Mouse (Mus musculus) neural tube, embryonic 14.5 days (tissue): ENCODE results near the gene Cd68. TPM values are rescaled to one million over a fixed set of nuclear protein-coding genes. Genes with fewer than 3 reads are reported as not detected.

ENCODE experiments used
- ATAC-seq: fragments of 200-750 bp; cut with Nextera tagmentation; 2 replicates; pipeline ENCODE4 v1.8.0; 2017; ENCODE audit warnings: low read depth, mild to moderate bottlenecking, moderate TSS enrichment, moderate library complexity
- H3K27ac ChIP-seq: fragments of 300-500 bp; sonication (generic); 2 replicates; pipeline ENCODE4 v1.5.1; 2014; ENCODE audit warnings: low read depth, mild to moderate bottlenecking, control low read depth, low read length, moderate library complexity, mixed read lengths
- H3K27me3 ChIP-seq: fragments of 300-500 bp; sonication (generic); 2 replicates; pipeline ENCODE4 v1.6.1; 2014; ENCODE audit warnings: low read length; ENCODE audit not compliant: control insufficient read depth, insufficient read depth
- H3K36me3 ChIP-seq: fragments of 300-500 bp; sonication (generic); 2 replicates; pipeline ENCODE4 v1.6.1; 2014; ENCODE audit warnings: low read length, mixed read lengths; ENCODE audit not compliant: control insufficient read depth, insufficient read depth
- H3K4me1 ChIP-seq: fragments of 300-500 bp; sonication (generic); 2 replicates; pipeline ENCODE4 v1.6.1; 2014; ENCODE audit warnings: low read length; ENCODE audit not compliant: control insufficient read depth, insufficient read depth
- H3K4me2 ChIP-seq: fragments of 300-500 bp; sonication (generic); 2 replicates; pipeline ENCODE4 v1.6.1; 2014; ENCODE audit warnings: mild to moderate bottlenecking, low read depth, low read length, control low read depth
- H3K4me3 ChIP-seq: fragments of 300-500 bp; sonication (generic); 2 replicates; pipeline ENCODE4 v1.5.1; 2014; ENCODE audit warnings: low read depth, low read length, control low read depth, mixed read lengths
- H3K9ac ChIP-seq: fragments of 300-500 bp; sonication (generic); replicated peaks from 2 replicates; pipeline ENCODE4 v1.6.1; 2014; ENCODE audit warnings: low read depth, mild to moderate bottlenecking, control low read depth, low read length, mixed read lengths
- H3K9me3 ChIP-seq: fragments of 300-500 bp; sonication (generic); 2 replicates; pipeline ENCODE4 v1.6.1; 2016; ENCODE audit warnings: low read length; ENCODE audit not compliant: control insufficient read depth
- WGBS: fragments of 180-500 bp; shearing (Covaris S2); extraction: QIAGEN DNeasy Blood & Tissue Kit; methylation state at CpG from one replicate; pipeline ENCODE4 v1.1.7; 2014; 5-methylcytosine and 5-hydroxymethylcytosine counted together
- polyA plus RNA-seq: library from polyadenylated mRNA; unstranded; fragments of >200 nt; fragmentation: Nextera tagmentation; extraction: Ambion mirVana; gene quantifications from 2 replicates; pipeline ENCODE4 v1.2.1, GENCODE M21; 2014

The Cd68 gene
- polyA plus RNA-seq, 1 experiment from 2014 or later: 3.7 TPM

DNA sequence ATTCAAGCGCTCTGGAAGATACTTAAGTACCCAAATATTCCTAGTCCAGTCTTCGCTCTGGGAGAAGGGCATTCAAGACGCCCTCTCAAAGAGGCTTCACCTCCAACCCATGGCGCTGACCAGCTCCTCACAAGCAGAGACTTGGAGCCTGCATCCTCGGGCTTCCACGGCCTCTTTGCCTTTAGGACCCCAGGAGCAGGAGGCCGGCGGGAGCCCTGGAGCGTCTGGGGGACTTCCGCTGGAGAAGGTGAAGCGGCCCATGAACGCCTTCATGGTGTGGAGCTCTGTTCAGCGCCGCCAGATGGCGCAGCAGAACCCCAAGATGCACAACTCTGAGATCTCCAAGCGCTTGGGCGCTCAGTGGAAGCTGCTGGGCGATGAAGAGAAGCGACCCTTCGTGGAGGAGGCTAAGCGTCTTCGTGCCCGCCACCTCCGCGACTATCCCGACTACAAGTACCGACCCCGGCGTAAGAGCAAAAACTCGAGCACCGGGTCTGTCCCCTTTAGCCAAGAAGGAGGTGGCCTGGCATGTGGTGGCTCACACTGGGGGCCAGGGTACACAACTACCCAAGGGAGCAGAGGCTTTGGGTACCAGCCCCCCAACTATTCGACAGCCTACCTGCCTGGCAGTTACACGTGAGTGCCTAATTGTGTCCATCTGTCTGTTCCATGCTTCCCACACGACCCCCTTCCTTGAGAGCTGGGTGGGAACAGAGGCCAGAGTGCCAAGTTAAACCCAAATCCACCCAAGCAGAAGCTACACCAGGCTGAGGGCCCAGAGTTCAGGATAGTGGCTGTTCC is 10.5 kb downstream of the Cd68 start, which contains the start of gene Sox15:
Sox15 (plus strand) TSS at position 51 of the 801 bp plus-strand sequence.
- no peak within 1 kb of the TSS for H3K4me3 ChIP-seq
- no peak within 1 kb of the TSS for H3K9ac ChIP-seq
- peak; percentile 79 for ATAC-seq
- WGBS: 23% methylated on average over 34 of the region's 34 CpGs
- H3K4me1 ChIP-seq: 0 out of 2 replicates have a peak, but pooled peaks cover 2% of the 10 kb centered on the region
- H3K27me3 ChIP-seq: no peaks in the 10 kb centered on the region
- H3K9me3 ChIP-seq: no peaks in the 10 kb centered on the region
- H3K27ac ChIP-seq: no peak within 1 kb of the TSS
- no peak within 1 kb of the TSS for H3K4me2 ChIP-seq
- H3K36me3 ChIP-seq: peaks cover 43% of the 10 kb centered on the region

DNA sequence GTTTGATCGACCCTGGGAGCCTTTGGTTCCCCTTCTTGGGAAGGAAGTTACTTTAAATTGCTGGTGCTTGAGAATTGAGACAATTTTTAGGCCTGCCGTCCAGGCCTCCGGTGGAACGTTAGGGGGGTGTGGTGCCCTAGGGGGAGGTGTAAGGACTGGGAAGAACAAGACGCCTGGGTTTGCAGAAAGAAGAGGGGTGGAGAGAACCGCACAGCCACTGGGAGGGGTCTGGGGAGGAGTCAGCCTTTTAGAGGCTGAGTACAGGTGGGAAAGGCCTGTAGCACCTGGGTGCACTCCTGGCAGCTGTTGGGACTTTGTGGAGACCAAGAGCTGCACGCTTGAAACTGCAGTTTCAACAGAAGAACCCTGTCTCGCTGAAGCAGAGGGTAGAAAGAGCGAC is 11.2 kb downstream of the Cd68 start:
- Histone ChIP-seq H3K9ac (no peak overlapping the region), H3K4me2 (no peak overlapping the region), H3K27ac (no peak overlapping the region), H3K27me3 (no peaks in the 10 kb centered on the region), H3K9me3 (no peaks in the 10 kb centered on the region), H3K4me1 (0 out of 2 replicates have a peak, but pooled peaks cover 2% of the 10 kb centered on the region), H3K36me3 (peaks cover 50% of the 10 kb centered on the region), H3K4me3 (no peak overlapping the region)
- ATAC-seq: no peak
- WGBS: 47% methylated on average over 9 of the region's 9 CpGs

DNA sequence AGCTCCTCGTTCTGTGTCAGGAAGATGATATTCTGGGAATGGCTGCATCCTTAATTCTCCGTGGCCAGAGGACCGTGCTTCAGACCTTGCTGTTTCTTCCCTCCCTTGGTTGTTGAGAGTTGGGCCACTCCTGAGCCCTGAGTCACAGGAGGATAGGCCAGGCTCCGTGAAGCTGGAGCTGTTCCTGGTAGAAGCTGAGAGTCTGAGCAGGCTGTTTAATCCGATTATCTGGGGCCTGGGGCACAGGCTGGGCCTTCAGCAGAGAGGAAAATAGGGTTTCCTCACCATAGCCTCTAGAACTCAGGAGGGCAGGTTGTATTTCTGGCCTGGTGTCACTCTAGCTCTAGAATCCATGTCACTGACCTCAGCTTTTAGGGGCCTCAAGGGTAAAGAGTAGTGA is 12.6 kb downstream of the Cd68 start:
- no peak overlapping the region for H3K4me3 ChIP-seq
- peaks cover 55% of the 10 kb centered on the region for H3K36me3 ChIP-seq
- H3K9ac ChIP-seq: no peak overlapping the region
- no peaks in the 10 kb centered on the region for H3K9me3 ChIP-seq
- no peaks in the 10 kb centered on the region for H3K27me3 ChIP-seq
- 0 out of 2 replicates have a peak, but pooled peaks cover 2% of the 10 kb centered on the region for H3K4me1 ChIP-seq
- WGBS: 82% methylated on average over 5 of the region's 5 CpGs
- no peak overlapping the region for H3K27ac ChIP-seq
- no peak overlapping the region for H3K4me2 ChIP-seq
- ATAC-seq: no peak

DNA sequence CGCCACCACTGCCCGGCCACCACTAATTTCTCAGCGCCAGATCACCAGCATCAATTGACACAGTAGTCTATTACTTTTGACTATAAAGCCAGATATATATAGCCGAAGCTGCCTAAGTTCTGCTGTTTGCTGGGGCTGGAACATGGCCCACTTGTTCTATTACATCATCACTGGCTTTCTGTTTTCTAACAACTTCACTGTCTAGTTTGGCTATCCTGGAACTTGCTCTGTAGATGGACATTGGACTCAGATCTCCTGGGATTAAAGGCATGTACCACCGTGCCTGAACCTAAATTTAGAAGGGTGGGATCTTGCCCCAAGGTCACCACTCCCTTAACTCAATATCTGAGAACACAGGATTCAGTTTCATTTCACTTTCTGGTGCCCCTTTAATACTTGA is 20.1 kb downstream of the Cd68 start:
- WGBS: 96% methylated on average over 5 of the region's 5 CpGs
- no peaks in the 10 kb centered on the region for H3K27me3 ChIP-seq
- no peak for ATAC-seq
- no peak overlapping the region for H3K27ac ChIP-seq
- no peak overlapping the region for H3K4me2 ChIP-seq
- H3K9me3 ChIP-seq: no peaks in the 10 kb centered on the region
- peaks cover 80% of the 10 kb centered on the region for H3K36me3 ChIP-seq
- H3K4me1 ChIP-seq: no peaks in the 10 kb centered on the region
- H3K4me3 ChIP-seq: no peak overlapping the region
- no peak overlapping the region for H3K9ac ChIP-seq

DNA sequence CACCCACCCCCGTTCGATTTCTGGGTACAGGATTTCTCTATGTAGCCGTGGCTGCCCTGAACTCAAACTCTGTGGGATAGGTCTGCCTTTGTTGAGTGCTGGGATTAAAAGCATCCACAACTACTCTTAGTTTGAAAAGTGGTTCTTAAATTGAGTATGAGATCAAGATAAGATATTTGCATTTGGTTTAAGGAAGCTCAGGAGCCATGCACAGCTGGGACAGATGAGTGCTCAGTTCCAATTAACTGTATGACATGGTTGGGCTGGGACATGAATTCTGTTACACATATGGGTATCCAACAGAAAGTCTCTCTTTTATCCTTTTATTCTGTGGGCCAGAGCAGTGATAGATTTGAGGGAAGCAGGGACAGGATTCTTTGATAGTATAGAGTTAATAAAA is 30.5 kb downstream of the Cd68 start:
- ATAC-seq: no peak
- no peak overlapping the region for H3K4me3 ChIP-seq
- H3K9ac ChIP-seq: no peak overlapping the region; the same call in 1 of the 2 replicates
- 88% methylated on average over 3 of the region's 3 CpGs for WGBS
- no peaks in the 10 kb centered on the region for H3K9me3 ChIP-seq
- H3K36me3 ChIP-seq: peaks cover 8% of the 10 kb centered on the region; the same call in 1 of the 2 replicates
- H3K4me2 ChIP-seq: 0 out of 2 replicates have a peak overlapping the region, but pooled peaks have one; percentile 17
- peaks cover 18% of the 10 kb centered on the region for H3K4me1 ChIP-seq
- no peaks in the 10 kb centered on the region for H3K27me3 ChIP-seq
- H3K27ac ChIP-seq: no peak overlapping the region

DNA sequence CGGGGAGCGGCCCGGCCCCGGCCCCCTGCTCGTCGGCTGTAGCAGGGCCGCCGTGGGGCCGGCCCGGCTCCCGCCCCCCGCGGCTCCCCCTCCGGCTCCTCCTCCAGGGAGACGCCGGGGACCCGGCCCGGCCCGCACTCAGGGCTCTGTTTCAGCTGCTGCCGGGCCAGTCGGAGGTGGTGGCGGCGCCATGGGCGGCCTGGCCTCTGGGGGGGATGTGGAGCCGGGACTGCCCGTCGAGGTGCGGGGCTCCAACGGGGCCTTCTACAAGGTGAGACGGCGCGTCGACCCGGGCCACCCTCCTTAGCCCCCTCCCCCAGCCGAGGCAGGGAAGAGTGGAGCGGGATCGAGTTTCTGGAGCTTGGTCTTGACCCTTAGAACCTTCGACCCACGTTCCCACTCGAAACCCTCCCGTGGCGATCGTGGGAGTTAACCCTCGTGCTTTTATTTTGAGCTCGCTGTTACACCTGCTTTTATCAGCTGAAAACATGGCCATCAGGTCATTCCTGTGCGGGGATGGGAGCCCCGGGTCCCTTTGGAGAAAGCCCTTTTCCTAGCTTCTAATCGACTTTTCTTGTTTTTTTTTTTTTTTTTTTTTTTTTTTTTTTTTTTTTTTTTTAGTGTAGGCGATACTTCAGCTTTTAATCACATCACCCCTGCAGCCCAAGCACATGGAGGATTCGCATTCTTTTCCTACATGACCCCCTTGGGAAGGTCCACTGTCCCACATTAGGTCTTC is 32.7 kb downstream of the Cd68 start:
- Histone ChIP-seq H3K27ac (peak overlapping the region; percentile 94), H3K27me3 (no peaks in the 10 kb centered on the region), H3K9me3 (no peaks in the 10 kb centered on the region), H3K4me2 (peak overlapping the region; percentile 85), H3K36me3 (no peaks in the 10 kb centered on the region), H3K9ac (peak overlapping the region; percentile 95), H3K4me3 (peak overlapping the region; percentile 89), H3K4me1 (peaks cover 18% of the 10 kb centered on the region)
- WGBS: under 1% methylated on average over 26 of the region's 50 CpGs
- peak; percentile 62 for ATAC-seq

DNA sequence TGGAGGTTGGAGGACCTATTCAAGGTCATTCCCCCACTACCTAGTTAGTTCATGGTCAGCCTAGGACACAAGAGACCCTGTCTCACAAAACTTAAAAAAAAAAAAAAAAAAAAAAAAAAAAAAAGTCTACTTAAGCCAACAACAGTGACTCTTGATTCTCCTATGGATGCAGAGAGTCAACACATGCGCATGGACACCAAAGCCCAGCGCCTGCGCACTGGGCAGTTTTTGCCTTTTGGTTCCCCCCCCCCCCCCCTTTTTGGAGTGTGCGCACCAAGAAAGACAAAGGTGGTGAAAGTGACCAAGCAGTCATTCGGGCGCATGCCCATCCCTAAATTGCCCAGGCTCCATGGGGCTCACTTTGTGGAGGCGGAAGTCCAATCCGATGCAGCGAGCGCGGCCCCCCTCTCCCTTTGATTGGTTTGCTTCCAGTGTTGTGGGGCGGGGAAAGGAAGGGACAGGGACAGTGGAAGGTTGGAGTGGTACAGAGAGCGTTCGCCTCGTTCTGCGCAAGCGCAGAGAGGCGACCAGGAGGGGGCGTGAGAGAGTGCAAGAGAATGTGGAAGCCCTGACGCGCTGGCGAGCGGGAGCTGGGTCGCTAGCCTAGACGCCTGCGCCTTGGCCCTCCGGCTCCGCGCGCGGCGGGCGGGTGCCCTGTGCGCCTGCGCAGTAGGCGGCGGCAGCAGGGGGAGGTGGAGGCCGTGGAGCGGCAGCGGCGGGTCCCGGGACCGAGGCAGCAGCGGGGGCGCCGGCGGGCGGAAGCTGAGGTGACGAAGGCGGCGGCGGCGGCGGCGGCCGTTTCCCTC is 33.5 kb downstream of the Cd68 start, which contains the start of gene Fxr2:
Fxr2 (plus strand) TSS at position 707 of the 806 bp plus-strand sequence.
- no peaks in the 10 kb centered on the region for H3K36me3 ChIP-seq
- peak within 1 kb of the TSS; percentile 89 for H3K4me3 ChIP-seq

DNA sequence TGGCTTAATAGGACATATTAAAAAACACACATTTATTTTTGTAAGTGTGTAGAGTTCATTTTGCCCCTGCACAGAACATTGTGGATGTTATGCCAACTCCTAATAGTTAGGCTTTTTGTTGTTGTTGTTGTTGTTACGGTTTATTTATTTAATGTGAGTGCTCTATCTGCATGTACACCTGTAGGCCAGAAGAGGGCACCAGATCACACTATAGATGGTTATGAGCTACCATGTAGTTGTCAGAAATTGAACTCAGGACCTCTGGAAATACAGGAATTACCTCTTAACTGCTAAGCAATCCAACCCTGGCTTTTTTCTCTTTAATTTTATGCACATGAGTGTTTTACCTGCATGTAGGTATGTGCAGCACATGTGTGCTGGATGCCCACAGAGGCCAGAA is 36.2 kb downstream of the Cd68 start:
- WGBS: 64% methylated on average over 1 of the region's 1 CpGs

More for the DNA sequence above, 33.5 kb downstream of the Cd68 start, which contains the start of gene Fxr2:
- WGBS: under 1% methylated on average over 35 of the region's 56 CpGs
- peaks cover 18% of the 10 kb centered on the region for H3K4me1 ChIP-seq
- peak within 1 kb of the TSS; percentile 94 for H3K27ac ChIP-seq
- ATAC-seq: peak; percentile 98
- no peaks in the 10 kb centered on the region for H3K9me3 ChIP-seq
- peak within 1 kb of the TSS; percentile 85 for H3K4me2 ChIP-seq
- no peaks in the 10 kb centered on the region for H3K27me3 ChIP-seq
- peak within 1 kb of the TSS; percentile 95 for H3K9ac ChIP-seq

More for the DNA sequence above, 36.2 kb downstream of the Cd68 start:
- Histone ChIP-seq H3K9ac (no peak overlapping the region), H3K27me3 (no peaks in the 10 kb centered on the region), H3K36me3 (no peaks in the 10 kb centered on the region), H3K4me3 (no peak overlapping the region), H3K4me2 (no peak overlapping the region), H3K9me3 (no peaks in the 10 kb centered on the region), H3K27ac (no peak overlapping the region), H3K4me1 (peaks cover 9% of the 10 kb centered on the region)
- no peak for ATAC-seq
